ENCODE assay signal across 18 mouse cellular contexts in the genomic region with DNA sequence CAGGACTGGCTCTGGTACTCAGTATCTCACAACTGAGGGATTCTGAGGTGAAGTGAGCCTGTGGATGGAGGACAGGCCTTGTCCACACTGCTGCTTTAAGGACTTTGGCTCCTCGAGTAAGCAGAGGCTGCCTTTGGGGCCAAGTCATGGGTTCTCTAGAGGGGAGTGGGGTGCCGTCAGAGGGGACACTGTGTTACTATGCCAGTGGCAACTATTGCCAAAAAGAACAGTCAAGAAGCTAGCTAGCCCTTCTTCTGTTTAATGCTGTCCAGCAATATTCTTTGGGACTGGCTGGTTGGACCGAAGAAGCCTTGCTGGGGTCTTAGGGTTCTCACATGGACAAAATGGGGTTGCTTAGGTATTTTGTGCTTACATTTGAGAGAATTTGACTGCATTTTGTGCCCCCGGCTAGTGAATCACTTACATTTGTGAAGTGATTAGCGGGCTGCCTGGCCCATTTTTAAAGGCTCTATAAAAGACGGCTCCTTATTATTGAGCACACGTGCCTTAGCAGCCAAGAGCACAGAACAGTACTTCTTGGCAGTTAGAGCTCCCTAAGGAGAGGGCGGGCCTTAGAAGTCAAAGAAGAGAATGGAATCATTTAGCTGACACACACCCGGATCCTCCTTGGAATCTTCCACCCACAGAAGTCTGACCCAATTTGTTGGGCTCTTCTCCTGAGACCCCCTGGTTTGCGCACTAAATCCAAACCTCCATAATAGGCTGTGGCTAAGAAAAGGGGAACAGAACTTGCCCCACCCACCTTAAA. TPM values are rescaled to one million over a fixed set of nuclear protein-coding genes. Genes with fewer than 3 reads are reported as not detected.
DNase-seq lines count a peak whose midpoint lies in the region; ATAC-seq lines count a peak whose summit lies in the region.
"Had no signal": no experiment of that assay in that cellular context is flagged by ENCODE, and none has a peak within 500 bp of the region (broad histone marks: within the 10 kb centered on the region; RNA-seq: fewer than 3 reads in every experiment).

No protein-coding gene starts in this region.

- H3K9ac ChIP-seq in forebrain, embryonic 14.5 days (ENCODE audit: low read length): no peak overlapping the region
- no peak overlapping the region for H3K9ac ChIP-seq in forebrain, embryonic 13.5 days
- H3K9ac ChIP-seq in midbrain, embryonic 14.5 days (replicated peaks; ENCODE audit: low read length): no peak overlapping the region
- no peak overlapping the region for H3K9ac ChIP-seq in kidney, embryonic 16.5 days (replicated peaks; ENCODE audit: low read length)
- H3K9ac ChIP-seq: embryonic facial prominence, embryonic 13.5 days; heart, embryonic 13.5 days; liver, embryonic 13.5 days; neural tube, embryonic 13.5 days had no signal

- no peak overlapping the region for H3K4me3 ChIP-seq in forebrain, embryonic 14.5 days (ENCODE audit: low read depth, low read length)
- H3K4me3 ChIP-seq in forebrain, embryonic 13.5 days: no peak overlapping the region
- H3K4me3 ChIP-seq in midbrain, embryonic 14.5 days (replicated peaks; ENCODE audit: low read depth, low read length): no peak overlapping the region
- H3K4me3 ChIP-seq in midbrain, embryonic 10.5 days: no peak overlapping the region
- H3K4me3 ChIP-seq in kidney, embryonic 16.5 days (ENCODE audit: low read length): no peak overlapping the region
- H3K4me3 ChIP-seq: embryonic facial prominence, embryonic 13.5 days; heart, embryonic 13.5 days; liver, embryonic 13.5 days; neural tube, embryonic 13.5 days had no signal

- peak; percentile 18 for DNase-seq in forebrain, embryonic 14.5 days (ENCODE audit: low spot score)
- peak; percentile 14 for DNase-seq in midbrain, embryonic 14.5 days
- no peak for DNase-seq in midbrain, embryonic 10.5 days (ENCODE audit: low spot score)
- peak; percentile 53 to 74 for DNase-seq in heart, adult 9 months (ENCODE audit: low spot score in 2 of 2)
- DNase-seq in testis, postnatal 10 days (ENCODE audit: low spot score): peak; percentile 47
- DNase-seq in cerebellum, postnatal 25 days: no peak
- DNase-seq: B cell, adult 2 months; cerebellum, postnatal 36 days; liver, embryonic 13.5 days; retina, postnatal 1 day had no signal

- no peak overlapping the region for H3K4me2 ChIP-seq in forebrain, embryonic 14.5 days (ENCODE audit: low read length)
- no peak overlapping the region for H3K4me2 ChIP-seq in forebrain, embryonic 13.5 days
- no peak overlapping the region for H3K4me2 ChIP-seq in midbrain, embryonic 14.5 days (ENCODE audit: low read length)
- H3K4me2 ChIP-seq in kidney, embryonic 16.5 days (replicated peaks; ENCODE audit: low read depth, low read length): no peak overlapping the region
- H3K4me2 ChIP-seq: embryonic facial prominence, embryonic 13.5 days; heart, embryonic 13.5 days; liver, embryonic 13.5 days; neural tube, embryonic 13.5 days had no signal

- H3K9me3 ChIP-seq in forebrain, embryonic 14.5 days (replicated peaks; ENCODE audit: control insufficient read depth, low read length): no peaks in the 10 kb centered on the region
- no peaks in the 10 kb centered on the region for H3K9me3 ChIP-seq in forebrain, embryonic 13.5 days (replicated peaks)
- H3K9me3 ChIP-seq in midbrain, embryonic 14.5 days (ENCODE audit: control insufficient read depth, low read length): no peaks in the 10 kb centered on the region
- no peaks in the 10 kb centered on the region for H3K9me3 ChIP-seq in midbrain, embryonic 10.5 days (replicated peaks)
- no peaks in the 10 kb centered on the region for H3K9me3 ChIP-seq in kidney, embryonic 16.5 days (ENCODE audit: low read length)
- H3K9me3 ChIP-seq: embryonic facial prominence, embryonic 13.5 days; heart, embryonic 13.5 days; liver, embryonic 13.5 days; neural tube, embryonic 13.5 days had no signal

- 0 out of 2 replicates have a peak, but pooled peaks cover 2% of the 10 kb centered on the region for H3K4me1 ChIP-seq in forebrain, embryonic 14.5 days (ENCODE audit: control insufficient read depth, insufficient read depth, low read length)
- H3K4me1 ChIP-seq in forebrain, embryonic 13.5 days: no peaks in the 10 kb centered on the region
- H3K4me1 ChIP-seq in midbrain, embryonic 14.5 days (ENCODE audit: control insufficient read depth, insufficient read depth, low read length): no peaks in the 10 kb centered on the region
- H3K4me1 ChIP-seq in midbrain, embryonic 10.5 days: no peaks in the 10 kb centered on the region
- no peaks in the 10 kb centered on the region for H3K4me1 ChIP-seq in kidney, embryonic 16.5 days (ENCODE audit: insufficient read depth, low read length)
- H3K4me1 ChIP-seq: liver, embryonic 13.5 days; neural tube, embryonic 13.5 days had no signal

- H3K36me3 ChIP-seq in forebrain, embryonic 14.5 days (ENCODE audit: control insufficient read depth, insufficient read depth, low read length): no peaks in the 10 kb centered on the region
- H3K36me3 ChIP-seq in forebrain, embryonic 13.5 days (ENCODE audit: poor library complexity, severe bottlenecking): no peaks in the 10 kb centered on the region
- H3K36me3 ChIP-seq in midbrain, embryonic 14.5 days (ENCODE audit: control insufficient read depth, insufficient read depth, low read length): no peaks in the 10 kb centered on the region
- H3K36me3 ChIP-seq in midbrain, embryonic 10.5 days: no peaks in the 10 kb centered on the region
- H3K36me3 ChIP-seq in kidney, embryonic 16.5 days (ENCODE audit: insufficient read depth, low read length): no peaks in the 10 kb centered on the region
- H3K36me3 ChIP-seq: embryonic facial prominence, embryonic 13.5 days; heart, embryonic 13.5 days; liver, embryonic 13.5 days; neural tube, embryonic 13.5 days had no signal

- 54% methylated on average over 10 of the region's 10 CpGs for WGBS in forebrain, embryonic 14.5 days
- 56% methylated on average over 10 of the region's 10 CpGs for whole genome bisulfite sequencing in forebrain, embryonic 13.5 days
- 71% methylated on average over 10 of the region's 10 CpGs for WGBS in midbrain, embryonic 14.5 days
- WGBS in midbrain, embryonic 10.5 days: 84% methylated on average over 10 of the region's 10 CpGs
- 77% methylated on average over 10 of the region's 10 CpGs for WGBS in kidney, embryonic 16.5 days

- H3K27me3 ChIP-seq in forebrain, embryonic 14.5 days (replicated peaks; ENCODE audit: control insufficient read depth, insufficient read depth, low read length): no peaks in the 10 kb centered on the region
- H3K27me3 ChIP-seq in forebrain, embryonic 13.5 days: no peaks in the 10 kb centered on the region
- H3K27me3 ChIP-seq in midbrain, embryonic 14.5 days (ENCODE audit: control insufficient read depth, insufficient read depth, low read length): no peaks in the 10 kb centered on the region
- H3K27me3 ChIP-seq in midbrain, embryonic 10.5 days (ENCODE audit: low read depth, poor library complexity, severe bottlenecking): no peaks in the 10 kb centered on the region
- no peaks in the 10 kb centered on the region for H3K27me3 ChIP-seq in kidney, embryonic 16.5 days (ENCODE audit: insufficient read depth, low read length)
- H3K27me3 ChIP-seq: embryonic facial prominence, embryonic 13.5 days; heart, embryonic 13.5 days; liver, embryonic 13.5 days; neural tube, embryonic 13.5 days had no signal

- H3K27ac ChIP-seq in forebrain, embryonic 14.5 days (ENCODE audit: low read depth, low read length): no peak overlapping the region
- H3K27ac ChIP-seq in forebrain, embryonic 13.5 days: no peak overlapping the region
- no peak overlapping the region for H3K27ac ChIP-seq in midbrain, embryonic 14.5 days (replicated peaks; ENCODE audit: low read depth, low read length)
- no peak overlapping the region for H3K27ac ChIP-seq in midbrain, embryonic 10.5 days (replicated peaks)
- no peak overlapping the region for H3K27ac ChIP-seq in kidney, embryonic 16.5 days (ENCODE audit: low read length)
- H3K27ac ChIP-seq: embryonic facial prominence, embryonic 13.5 days; heart, embryonic 13.5 days; liver, embryonic 13.5 days; neural tube, embryonic 13.5 days had no signal

- ATAC-seq in forebrain, embryonic 14.5 days: no peak
- ATAC-seq in forebrain, embryonic 13.5 days: no peak
- no peak for ATAC-seq in midbrain, embryonic 14.5 days (ENCODE audit: low FRiP score, low TSS enrichment)
- no peak for ATAC-seq in kidney, embryonic 16.5 days (ENCODE audit: low FRiP score, low TSS enrichment)
- ATAC-seq: forebrain, embryonic 16.5 days; intestine, embryonic 16.5 days; midbrain, embryonic 16.5 days had no signal

RNA-seq across cellular contexts. Expression of a gene that starts 43.4 kb away (rescaled TPM):
- 127 and 151 TPM in 2 replicates for polyA plus RNA-seq in forebrain, embryonic 14.5 days (2014; fragmentation: Nextera tagmentation; extraction: Ambion mirVana)
- 188 and 199 TPM in 2 replicates for polyA plus RNA-seq in forebrain, embryonic 13.5 days (2015; fragmentation: Nextera tagmentation; extraction: Ambion mirVana)
- 90.4 and 92.4 TPM in 2 replicates for polyA plus RNA-seq in midbrain, embryonic 14.5 days (2014; fragmentation: Nextera tagmentation; extraction: Ambion mirVana)
- 223 and 273 TPM in 2 replicates for polyA plus RNA-seq in midbrain, embryonic 10.5 days (2016; fragmentation: Nextera tagmentation; extraction: Ambion mirVana)
- 156 and 164 TPM in 2 replicates for polyA plus RNA-seq in kidney, embryonic 16.5 days (2015; fragmentation: Nextera tagmentation; extraction: Ambion mirVana)

Comparison
In these comparisons a context has a peak if more than half of its experiments do, and no peak if none do; other contexts are left out.
1. DNase-seq: peak in forebrain, embryonic 14.5 days (single experiment), midbrain, embryonic 14.5 days (single experiment), heart, adult 9 months (2 of 2) and testis, postnatal 10 days (single experiment); none in midbrain, embryonic 10.5 days (single experiment) and cerebellum, postnatal 25 days (0 of 2).